Mouse (Mus musculus): ENCODE results near the gene Vsir. TPM values are rescaled to one million over a fixed set of nuclear protein-coding genes. Genes with fewer than 3 reads are reported as not detected.

The Vsir gene
- polyA plus RNA-seq, 1 experiment from 2014 or later, result 3.0 TPM

- no peaks in the 10 kb centered on the region for H3K4me1 ChIP-seq
- H3K9me3 ChIP-seq, result no peaks in the 10 kb centered on the region
- H3K27me3 ChIP-seq (replicated peaks), result no peaks in the 10 kb centered on the region
- H3K27ac ChIP-seq, result no peak overlapping the region
- no peak for ATAC-seq (replicated peaks)
- H3K9ac ChIP-seq, result no peak overlapping the region
- H3K4me2 ChIP-seq, result no peak overlapping the region
- H3K36me3 ChIP-seq (replicated peaks), result no peaks in the 10 kb centered on the region
- no peak overlapping the region for H3K4me3 ChIP-seq
- WGBS, result 67% methylated on average over 8 of the region's 8 CpGs
Observed at GRCm38 (mm10) chr10:60373937-60374578, 27.4 kb downstream of the Vsir start.

DNA sequence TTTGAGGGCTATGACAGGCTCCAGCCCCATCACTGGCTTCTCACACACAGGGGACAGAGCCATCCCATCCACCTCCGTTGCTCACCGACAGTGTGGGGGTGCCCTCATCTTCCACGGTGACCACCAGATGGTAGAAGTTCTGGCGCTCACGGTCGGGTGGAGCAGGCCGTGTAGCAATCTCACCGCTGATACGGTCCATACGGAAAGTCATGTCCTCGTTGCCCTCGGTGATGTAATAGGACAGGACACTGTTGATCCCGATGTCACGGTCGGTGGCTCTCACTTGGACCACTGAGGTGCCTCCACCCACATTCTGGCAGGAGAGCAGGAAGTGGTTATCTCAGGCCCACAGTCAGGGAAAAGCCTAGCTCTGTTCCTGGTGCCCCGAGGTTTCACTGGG, 30.1 kb downstream of the Vsir start:
- 88% methylated on average over 16 of the region's 16 CpGs for WGBS
- Histone ChIP-seq H3K9ac (no peak overlapping the region), H3K36me3 (replicated peaks) (no peaks in the 10 kb centered on the region), H3K9me3 (no peaks in the 10 kb centered on the region), H3K27ac (no peak overlapping the region), H3K4me2 (no peak overlapping the region), H3K4me3 (no peak overlapping the region), H3K4me1 (no peaks in the 10 kb centered on the region), H3K27me3 (replicated peaks) (no peaks in the 10 kb centered on the region)
- no peak for ATAC-seq (replicated peaks)

DNA sequence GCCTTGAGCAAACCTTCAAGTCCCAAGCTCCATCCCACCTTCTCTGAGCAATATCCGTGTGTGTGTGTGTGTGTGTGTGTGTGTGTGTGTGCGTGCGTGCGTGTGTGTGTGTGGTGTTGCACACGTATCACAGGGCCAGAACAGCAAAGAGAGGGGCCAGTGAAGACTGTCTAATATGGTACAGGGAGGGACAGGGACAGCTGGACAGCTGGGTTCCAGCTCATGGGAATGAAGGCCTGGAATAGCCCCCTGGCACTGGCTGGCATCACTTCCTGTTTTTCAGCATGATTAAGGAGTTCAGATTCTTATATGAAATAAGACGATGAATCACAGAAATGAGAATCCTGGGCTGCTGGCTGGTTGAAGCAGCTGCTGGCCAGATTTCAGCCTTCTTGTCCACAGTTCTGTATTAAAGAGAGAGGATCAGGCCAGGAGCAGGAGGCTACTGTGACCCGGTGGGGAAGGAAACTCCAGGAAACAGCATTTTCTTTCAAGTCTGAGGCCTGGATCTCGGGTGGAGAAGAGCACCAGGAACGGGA, 32.8 kb downstream of the Vsir start:
- Histone ChIP-seq H3K36me3 (replicated peaks) (no peaks in the 10 kb centered on the region), H3K4me3 (no peak overlapping the region), H3K4me2 (no peak overlapping the region), H3K27me3 (replicated peaks) (no peaks in the 10 kb centered on the region), H3K27ac (no peak overlapping the region), H3K9ac (no peak overlapping the region), H3K9me3 (no peaks in the 10 kb centered on the region), H3K4me1 (no peaks in the 10 kb centered on the region)
- WGBS, result 74% methylated on average over 9 of the region's 9 CpGs
- ATAC-seq (replicated peaks), result no peak

- H3K4me1 ChIP-seq, result no peaks in the 10 kb centered on the region
- H3K9me3 ChIP-seq, result no peaks in the 10 kb centered on the region
- H3K9ac ChIP-seq, result no peak overlapping the region
- no peak overlapping the region for H3K4me2 ChIP-seq
- no peak for ATAC-seq (replicated peaks)
- 75% methylated on average over 3 of the region's 3 CpGs for WGBS
- no peak overlapping the region for H3K27ac ChIP-seq
- no peak overlapping the region for H3K4me3 ChIP-seq
- no peaks in the 10 kb centered on the region for H3K36me3 ChIP-seq (replicated peaks)
- no peaks in the 10 kb centered on the region for H3K27me3 ChIP-seq (replicated peaks)
Observed at GRCm38 (mm10) chr10:60380229-60380628, 33.6 kb downstream of the Vsir start.

DNA sequence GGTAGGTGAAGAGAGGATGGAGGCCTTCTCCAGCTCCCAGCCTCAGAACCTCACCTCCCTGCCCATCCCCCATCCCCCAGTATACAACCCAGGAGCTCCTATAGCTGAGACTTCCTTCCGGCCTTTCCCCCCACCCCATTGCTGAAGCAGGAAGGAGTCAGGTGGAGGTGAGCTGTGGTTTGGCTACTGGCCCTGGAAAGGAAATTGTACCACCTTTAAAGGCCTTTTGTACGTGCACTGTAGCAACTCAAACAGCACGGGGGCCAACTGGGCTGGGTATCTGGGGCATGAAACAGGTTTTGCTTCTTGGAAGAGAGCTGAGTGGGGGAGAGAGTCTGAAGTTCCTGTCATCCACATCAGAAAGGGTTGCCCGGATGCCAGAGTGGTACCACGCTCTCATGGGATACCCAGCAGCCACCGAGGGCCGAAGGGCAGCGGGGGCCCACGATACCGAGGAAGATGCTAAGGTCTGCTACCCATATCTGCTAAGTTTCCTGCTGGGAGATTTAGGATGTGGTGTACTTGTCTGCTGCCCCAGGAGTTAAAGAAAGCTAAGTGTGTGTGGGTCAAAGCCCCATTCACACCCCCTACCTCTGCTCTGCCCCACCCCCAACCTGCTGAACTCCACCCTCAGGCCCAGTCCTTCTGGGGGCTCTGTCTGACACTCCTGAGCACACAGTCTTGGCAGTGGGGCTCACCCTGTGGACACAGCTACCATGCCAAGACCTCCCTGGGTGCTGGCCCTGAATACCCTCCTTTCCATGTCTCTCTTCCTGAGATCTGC, 34.7 kb downstream of the Vsir start:
- Histone ChIP-seq H3K9ac (no peak overlapping the region), H3K4me2 (no peak overlapping the region), H3K36me3 (replicated peaks) (no peaks in the 10 kb centered on the region), H3K9me3 (no peaks in the 10 kb centered on the region), H3K27ac (no peak overlapping the region), H3K4me3 (no peak overlapping the region), H3K4me1 (no peaks in the 10 kb centered on the region), H3K27me3 (replicated peaks) (no peaks in the 10 kb centered on the region)
- ATAC-seq (replicated peaks), result no peak
- 73% methylated on average over 10 of the region's 10 CpGs for WGBS

GRCm38 (mm10) chr10:60388332-60388731, 41.7 kb downstream of the Vsir start:
- H3K4me3 ChIP-seq, result no peak overlapping the region
- H3K9me3 ChIP-seq, result no peaks in the 10 kb centered on the region
- no peaks in the 10 kb centered on the region for H3K4me1 ChIP-seq
- H3K9ac ChIP-seq, result no peak overlapping the region
- no peak for ATAC-seq (replicated peaks)
- H3K27me3 ChIP-seq (replicated peaks), result no peaks in the 10 kb centered on the region
- no peak overlapping the region for H3K4me2 ChIP-seq
- no peak overlapping the region for H3K27ac ChIP-seq
- 90% methylated on average over 2 of the region's 2 CpGs for WGBS
- H3K36me3 ChIP-seq (replicated peaks), result no peaks in the 10 kb centered on the region

DNA sequence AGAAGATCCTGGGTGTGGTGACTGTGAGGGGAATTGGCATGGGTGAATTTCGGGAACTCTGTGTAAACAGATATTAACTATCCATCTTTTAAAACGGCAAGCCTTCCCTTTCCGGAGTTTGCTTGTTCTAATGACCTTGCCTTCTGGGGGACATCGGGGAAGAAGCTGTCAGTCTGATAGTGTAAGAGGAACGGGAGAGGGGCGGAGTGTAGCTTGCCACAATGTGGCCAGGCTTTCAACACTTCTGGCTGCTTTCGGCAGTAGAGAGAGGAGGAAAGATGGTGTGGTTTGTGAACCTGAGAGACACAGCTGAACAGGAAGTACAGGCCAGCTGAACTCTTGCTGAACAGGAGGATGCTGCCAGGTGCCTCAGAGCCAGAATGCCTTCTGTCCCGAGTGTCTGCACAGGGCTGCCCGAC, 42.8 kb downstream of the Vsir start:
- Histone ChIP-seq H3K9me3 (no peaks in the 10 kb centered on the region), H3K27ac (no peak overlapping the region), H3K27me3 (replicated peaks) (no peaks in the 10 kb centered on the region), H3K4me1 (no peaks in the 10 kb centered on the region), H3K9ac (no peak overlapping the region), H3K4me3 (no peak overlapping the region), H3K36me3 (replicated peaks) (no peaks in the 10 kb centered on the region), H3K4me2 (no peak overlapping the region)
- no peak for ATAC-seq (replicated peaks)
- 59% methylated on average over 9 of the region's 9 CpGs for WGBS

- H3K27ac ChIP-seq, result no peak overlapping the region
- H3K4me2 ChIP-seq, result no peak overlapping the region
- WGBS, result 37% methylated on average over 6 of the region's 6 CpGs
- H3K4me1 ChIP-seq, result no peaks in the 10 kb centered on the region
- ATAC-seq (replicated peaks), result no peak
- no peaks in the 10 kb centered on the region for H3K9me3 ChIP-seq
- no peaks in the 10 kb centered on the region for H3K36me3 ChIP-seq (replicated peaks)
- H3K9ac ChIP-seq, result no peak overlapping the region
- no peak overlapping the region for H3K4me3 ChIP-seq
- no peaks in the 10 kb centered on the region for H3K27me3 ChIP-seq (replicated peaks)
Observed at GRCm38 (mm10) chr10:60390177-60390903, 43.7 kb downstream of the Vsir start.

DNA sequence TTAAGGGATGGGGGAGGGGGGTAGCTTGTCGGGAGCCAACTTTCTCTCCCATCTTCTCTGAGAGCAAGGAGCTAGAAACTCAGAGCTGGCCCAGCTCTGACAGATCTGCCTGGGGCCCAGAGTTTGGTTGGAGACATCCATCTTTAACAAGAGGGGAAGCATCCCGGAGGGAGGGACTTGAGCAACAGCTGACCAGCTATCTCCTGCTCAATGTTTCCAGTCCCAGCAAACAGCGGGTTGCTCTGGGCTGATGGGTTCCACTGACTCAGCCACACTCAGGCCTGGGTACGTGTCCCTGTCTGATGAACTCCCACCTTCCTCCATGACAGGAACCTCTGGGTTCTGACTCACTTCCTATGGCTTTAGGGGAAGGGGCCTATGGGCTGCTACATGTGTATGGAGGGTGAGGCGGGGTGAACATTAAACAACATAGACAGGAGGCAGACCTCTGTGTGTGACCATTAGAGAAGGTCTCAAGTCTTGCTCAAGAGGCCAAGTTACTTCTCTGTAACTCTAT, 44.3 kb downstream of the Vsir start:
- WGBS, result 61% methylated on average over 5 of the region's 5 CpGs
- ATAC-seq (replicated peaks), result no peak

GRCm38 (mm10) chr10:60391661-60392060, 45.0 kb downstream of the Vsir start:
- 0 out of 2 replicates have a peak, but pooled peaks have one; percentile 42 for ATAC-seq (replicated peaks)
- H3K4me1 ChIP-seq, result no peaks in the 10 kb centered on the region

More for the DNA sequence above, 44.3 kb downstream of the Vsir start:
- H3K36me3 ChIP-seq (replicated peaks), result no peaks in the 10 kb centered on the region
- H3K4me1 ChIP-seq, result no peaks in the 10 kb centered on the region
- no peaks in the 10 kb centered on the region for H3K9me3 ChIP-seq
- no peak overlapping the region for H3K9ac ChIP-seq
- H3K27me3 ChIP-seq (replicated peaks), result no peaks in the 10 kb centered on the region
- no peak overlapping the region for H3K4me3 ChIP-seq
- H3K4me2 ChIP-seq, result no peak overlapping the region
- H3K27ac ChIP-seq, result no peak overlapping the region

GRCm38 (mm10) chr10:60394936-60395335, 48.3 kb downstream of the Vsir start:
- Histone ChIP-seq H3K9ac (no peak overlapping the region), H3K27ac (no peak overlapping the region), H3K4me3 (no peak overlapping the region), H3K4me1 (0 out of 2 replicates have a peak, but pooled peaks cover 6% of the 10 kb centered on the region), H3K4me2 (no peak overlapping the region), H3K9me3 (no peaks in the 10 kb centered on the region), H3K36me3 (replicated peaks) (no peaks in the 10 kb centered on the region), H3K27me3 (replicated peaks) (no peaks in the 10 kb centered on the region)
- ATAC-seq (replicated peaks), result no peak
- WGBS, result 69% methylated on average over 7 of the region's 7 CpGs

More at GRCm38 (mm10) chr10:60391661-60392060, 45.0 kb downstream of the Vsir start:
- no peak overlapping the region for H3K4me3 ChIP-seq
- no peaks in the 10 kb centered on the region for H3K36me3 ChIP-seq (replicated peaks)
- H3K9me3 ChIP-seq, result no peaks in the 10 kb centered on the region
- H3K27ac ChIP-seq, result no peak overlapping the region
- H3K9ac ChIP-seq, result no peak overlapping the region
- no peak overlapping the region for H3K4me2 ChIP-seq
- 79% methylated on average over 9 of the region's 9 CpGs for WGBS
- no peaks in the 10 kb centered on the region for H3K27me3 ChIP-seq (replicated peaks)

DNA sequence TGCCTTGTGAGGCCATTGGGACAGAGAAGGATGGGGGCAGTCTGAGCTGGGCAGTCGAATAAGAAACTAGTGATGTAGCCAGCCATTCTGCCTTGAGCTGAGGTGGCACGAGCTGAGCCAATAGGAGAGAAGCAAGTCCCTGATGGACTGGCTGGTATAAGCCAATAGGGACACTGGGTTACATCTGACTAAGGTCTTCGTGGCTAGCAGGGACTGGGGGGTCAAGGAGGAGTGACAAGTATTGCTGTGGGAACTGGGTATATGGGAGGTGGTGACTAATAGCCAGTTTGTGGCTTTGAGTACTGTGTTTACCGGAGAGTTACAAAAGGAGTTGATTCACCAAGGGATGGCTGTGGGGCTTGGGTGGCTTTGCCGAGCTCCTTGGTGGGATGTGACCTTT, 49.0 kb downstream of the Vsir start:
- Histone ChIP-seq H3K27ac (no peak overlapping the region), H3K4me3 (no peak overlapping the region), H3K9me3 (no peaks in the 10 kb centered on the region), H3K36me3 (replicated peaks) (no peaks in the 10 kb centered on the region), H3K9ac (no peak overlapping the region), H3K4me1 (0 out of 2 replicates have a peak, but pooled peaks cover 6% of the 10 kb centered on the region), H3K4me2 (no peak overlapping the region), H3K27me3 (replicated peaks) (no peaks in the 10 kb centered on the region)
- WGBS, result 68% methylated on average over 5 of the region's 5 CpGs
- no peak for ATAC-seq (replicated peaks)

All from midbrain, embryonic 15.5 days (tissue).